Mouse (Mus musculus): ENCODE data around the gene Gm8165. TPM values are rescaled to one million over a fixed set of nuclear protein-coding genes. Genes with fewer than 3 reads are reported as not detected.
"Not testable (repeated sequence)": the region's sequence is repeated elsewhere in the genome, so short reads cannot be mapped to it uniquely, and the experiment has no call there.

Gm8165 gene
- total RNA-seq (2021) = not detected

DNA sequence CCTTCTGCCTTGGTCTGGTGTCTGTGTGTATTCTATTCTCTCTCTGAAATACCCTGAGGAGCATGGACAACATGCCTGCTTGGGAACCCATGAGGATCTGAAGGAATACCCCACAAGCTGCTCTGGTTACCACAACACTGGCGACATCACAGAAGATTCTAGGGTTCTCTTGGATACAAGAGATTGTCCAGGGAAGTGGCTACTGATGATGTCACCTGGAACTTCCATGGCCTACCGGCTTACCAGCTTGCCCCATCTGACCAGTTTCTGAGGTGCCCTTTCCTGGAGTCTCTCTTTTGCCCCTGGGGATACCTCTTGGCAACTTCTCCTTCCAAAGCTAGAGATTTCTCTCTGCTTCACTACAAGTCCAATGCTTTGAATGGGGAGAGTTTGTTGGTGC, at the start of gene Gm8165:
Gene Gm8165, minus strand, starts transcription at position 101 of the 400 bp plus-strand sequence.
- DNase-seq (ENCODE audit: extremely low spot score in 1 of 2, low spot score in 1 of 2) = not testable (repeated sequence)

GRCm38 (mm10) chr14:43697621-43698020, 20.6 kb upstream of the Gm8165 start, which contains the start of gene Gm7324:
TSS of gene Gm7324 (plus strand) at chr14:43697828.
- not testable (repeated sequence) for DNase-seq (ENCODE audit: extremely low spot score in 1 of 2, low spot score in 1 of 2)

Other genes starting within 250 kb of the Gm8165 start
- gene Gm5799, start 133.6 kb downstream of the Gm8165 start, total RNA-seq (2021) = not detected
- gene Gm17654, start 98.1 kb downstream of the Gm8165 start, total RNA-seq (2021) = not detected
- not detected for gene Gm10375, start 69.2 kb downstream of the Gm8165 start, total RNA-seq (2021)
- 1 to 10 TPM; 2.0 to 2.3 TPM for gene Gm7324, start 20.6 kb upstream of the Gm8165 start, total RNA-seq (2021)
- not detected for gene Gm16506, start 50.3 kb upstream of the Gm8165 start, total RNA-seq (2021)
- gene Gm6526, start 70.7 kb upstream of the Gm8165 start, total RNA-seq (2021) = not detected
- gene Gm8180, start 107.5 kb upstream of the Gm8165 start, total RNA-seq (2021) = not detected
- gene Ear1, start 198.3 kb upstream of the Gm8165 start, total RNA-seq (2021) = not detected
- not detected for gene Ear10, start 246.4 kb upstream of the Gm8165 start, total RNA-seq (2021)
- gene Gm8113, start 248.2 kb upstream of the Gm8165 start, total RNA-seq (2021) = not detected

All from layer of hippocampus, postnatal 25 days (tissue).